Mouse (Mus musculus): ENCODE data around the gene Spg7. TPM values are rescaled to one million over a fixed set of nuclear protein-coding genes. Genes with fewer than 3 reads are reported as not detected.

The Spg7 gene
- polyA plus RNA-seq, 1 experiment from 2014 or later: 45.8 TPM

DNA sequence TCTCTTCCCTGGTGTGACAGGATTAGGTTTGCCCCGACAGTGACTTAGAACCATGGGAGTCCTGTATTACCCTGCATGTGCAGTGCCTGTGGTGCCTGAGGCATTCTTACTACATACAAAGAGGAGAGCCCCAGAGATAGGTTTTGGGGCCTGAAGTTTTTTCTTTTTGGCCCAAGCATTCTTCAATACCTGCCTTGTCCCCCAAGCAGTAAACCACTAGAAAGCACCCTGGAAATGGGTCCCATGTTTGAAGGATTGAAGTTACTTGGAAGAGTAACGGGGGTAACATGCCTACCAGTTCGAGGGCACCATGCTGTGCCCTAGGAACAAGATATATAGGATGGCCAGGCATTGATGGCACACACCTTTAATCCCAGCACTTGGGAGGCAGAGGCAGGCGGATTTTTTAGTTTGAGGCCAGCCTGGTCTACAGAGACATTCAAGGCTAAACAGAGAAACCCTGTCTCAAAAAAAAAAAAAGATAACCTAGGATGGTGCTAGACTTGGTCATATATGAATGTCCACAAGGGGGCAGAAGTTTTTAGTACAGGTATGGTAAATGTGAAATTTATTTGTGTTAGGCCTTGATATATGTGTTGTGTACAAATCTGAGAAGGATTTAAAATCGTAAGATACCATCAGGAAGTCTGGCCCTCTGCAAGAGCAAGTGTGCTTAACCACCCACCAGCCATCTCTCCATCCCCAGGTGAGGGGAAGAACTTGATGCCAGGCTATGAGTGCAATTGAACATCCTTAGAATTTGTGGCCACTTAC is 43.0 kb downstream of the Spg7 start:
- ATAC-seq (ENCODE audit: low FRiP score) (no peak), DNase-seq (ENCODE audit: low spot score) (peak; percentile 74)
- H3K36me3 ChIP-seq (ENCODE audit: control insufficient read depth, insufficient read depth, low read length): peaks cover 13% of the 10 kb centered on the region
- no peaks in the 10 kb centered on the region for H3K27me3 ChIP-seq (ENCODE audit: control insufficient read depth, insufficient read depth, low read length)
- H3K27ac ChIP-seq (ENCODE audit: low read depth, low read length): no peak overlapping the region
- 71% methylated on average over 5 of the region's 5 CpGs for WGBS
- no peak overlapping the region for H3K9ac ChIP-seq (ENCODE audit: low read depth, low read length)
- no peak overlapping the region for H3K4me3 ChIP-seq (ENCODE audit: low read depth, low read length)
- peaks cover 7% of the 10 kb centered on the region for H3K4me1 ChIP-seq (replicated peaks; ENCODE audit: control insufficient read depth, insufficient read depth, low read length)
- H3K9me3 ChIP-seq (ENCODE audit: control insufficient read depth, low read length): no peaks in the 10 kb centered on the region
- no peak overlapping the region for H3K4me2 ChIP-seq (replicated peaks; ENCODE audit: low read depth, low read length)

DNA sequence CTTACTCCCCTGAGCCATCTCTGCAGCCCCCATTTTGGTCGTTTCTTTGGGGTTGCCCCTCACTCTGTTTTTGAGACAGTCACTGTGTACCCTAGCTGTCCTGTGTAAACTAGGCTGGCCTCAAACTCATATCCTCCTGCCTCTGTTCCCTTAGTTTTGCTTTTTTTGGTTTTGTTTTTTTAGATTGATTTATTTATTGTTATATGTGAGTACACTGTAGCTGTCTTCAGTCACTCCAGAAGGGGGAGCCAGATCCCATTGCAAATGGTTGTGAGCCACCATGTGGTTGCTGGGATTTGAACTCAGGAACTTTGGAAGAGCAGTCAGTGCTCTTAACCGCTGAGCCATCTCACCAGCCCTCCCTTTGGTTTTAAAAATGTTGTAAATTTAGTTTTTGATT is 43.8 kb downstream of the Spg7 start:
- H3K4me2 ChIP-seq (replicated peaks; ENCODE audit: low read depth, low read length): no peak overlapping the region
- H3K27ac ChIP-seq (ENCODE audit: low read depth, low read length): no peak overlapping the region
- no peaks in the 10 kb centered on the region for H3K27me3 ChIP-seq (ENCODE audit: control insufficient read depth, insufficient read depth, low read length)
- no peak overlapping the region for H3K9ac ChIP-seq (ENCODE audit: low read depth, low read length)
- DNase-seq (ENCODE audit: low spot score) (peak; percentile 31), ATAC-seq (ENCODE audit: low FRiP score) (no peak)
- H3K4me3 ChIP-seq (ENCODE audit: low read depth, low read length): no peak overlapping the region
- H3K36me3 ChIP-seq (ENCODE audit: control insufficient read depth, insufficient read depth, low read length): peaks cover 13% of the 10 kb centered on the region
- no peaks in the 10 kb centered on the region for H3K9me3 ChIP-seq (ENCODE audit: control insufficient read depth, low read length)
- peaks cover 7% of the 10 kb centered on the region for H3K4me1 ChIP-seq (replicated peaks; ENCODE audit: control insufficient read depth, insufficient read depth, low read length)
- 55% methylated on average over 2 of the region's 2 CpGs for WGBS

DNA sequence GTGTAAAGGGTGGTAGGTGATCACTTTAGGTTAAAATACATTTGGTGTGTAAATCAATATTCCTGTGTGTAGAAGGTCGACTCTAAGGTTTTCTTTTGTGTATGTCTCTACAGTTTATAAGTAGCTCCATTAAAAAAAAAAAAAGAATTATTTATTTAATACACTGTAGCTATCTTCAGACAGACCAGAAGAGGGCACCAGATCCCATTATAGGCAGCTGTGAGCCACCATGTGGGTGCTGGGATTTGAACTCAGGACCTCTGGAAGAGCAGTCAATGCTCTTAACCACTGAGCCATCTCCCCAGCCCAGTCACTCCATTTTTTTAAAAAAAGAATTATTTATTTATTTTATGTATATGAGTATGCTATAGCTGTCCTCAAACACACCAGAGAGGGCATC is 45.3 kb downstream of the Spg7 start:
- ATAC-seq (ENCODE audit: low FRiP score): no peak
- 75% methylated on average over 1 of the region's 1 CpGs for WGBS
- H3K27me3 ChIP-seq (ENCODE audit: control insufficient read depth, insufficient read depth, low read length): no peaks in the 10 kb centered on the region
- no peak overlapping the region for H3K9ac ChIP-seq (ENCODE audit: low read depth, low read length)
- no peaks in the 10 kb centered on the region for H3K9me3 ChIP-seq (ENCODE audit: control insufficient read depth, low read length)
- no peak for DNase-seq (ENCODE audit: low spot score)
- no peak overlapping the region for H3K4me3 ChIP-seq (ENCODE audit: low read depth, low read length)
- no peak overlapping the region for H3K27ac ChIP-seq (ENCODE audit: low read depth, low read length)
- H3K36me3 ChIP-seq (ENCODE audit: control insufficient read depth, insufficient read depth, low read length): peaks cover 13% of the 10 kb centered on the region
- no peak overlapping the region for H3K4me2 ChIP-seq (replicated peaks; ENCODE audit: low read depth, low read length)
- H3K4me1 ChIP-seq (replicated peaks; ENCODE audit: control insufficient read depth, insufficient read depth, low read length): peaks cover 5% of the 10 kb centered on the region

DNA sequence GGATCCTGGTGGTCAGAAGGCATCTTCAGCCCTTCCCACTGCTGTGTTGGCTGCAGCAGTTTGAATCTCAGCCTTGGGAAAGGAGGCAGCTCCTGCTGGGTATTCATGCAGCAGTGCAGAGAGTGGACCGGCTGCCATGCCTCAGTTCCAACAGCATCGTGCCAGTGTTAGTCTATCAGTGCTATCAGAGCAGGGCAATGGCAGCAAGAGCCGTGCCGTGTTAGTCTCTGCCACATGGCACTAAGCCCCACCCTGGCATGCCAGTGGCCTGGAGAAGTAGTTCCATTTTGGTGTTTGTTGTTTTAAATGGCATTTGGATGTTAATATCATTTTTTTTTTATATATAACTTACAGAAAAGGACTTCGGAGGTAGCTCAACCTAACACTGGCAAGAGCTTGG is 46.2 kb downstream of the Spg7 start:
- H3K4me2 ChIP-seq (replicated peaks; ENCODE audit: low read depth, low read length): no peak overlapping the region
- H3K4me1 ChIP-seq (replicated peaks; ENCODE audit: control insufficient read depth, insufficient read depth, low read length): no peaks in the 10 kb centered on the region
- H3K4me3 ChIP-seq (ENCODE audit: low read depth, low read length): no peak overlapping the region
- H3K9me3 ChIP-seq (ENCODE audit: control insufficient read depth, low read length): no peaks in the 10 kb centered on the region
- ATAC-seq (ENCODE audit: low FRiP score) (no peak), DNase-seq (ENCODE audit: low spot score) (no peak)
- H3K36me3 ChIP-seq (ENCODE audit: control insufficient read depth, insufficient read depth, low read length): peaks cover 8% of the 10 kb centered on the region
- 88% methylated on average over 5 of the region's 5 CpGs for WGBS
- H3K27me3 ChIP-seq (ENCODE audit: control insufficient read depth, insufficient read depth, low read length): no peaks in the 10 kb centered on the region
- no peak overlapping the region for H3K9ac ChIP-seq (ENCODE audit: low read depth, low read length)
- H3K27ac ChIP-seq (ENCODE audit: low read depth, low read length): no peak overlapping the region

DNA sequence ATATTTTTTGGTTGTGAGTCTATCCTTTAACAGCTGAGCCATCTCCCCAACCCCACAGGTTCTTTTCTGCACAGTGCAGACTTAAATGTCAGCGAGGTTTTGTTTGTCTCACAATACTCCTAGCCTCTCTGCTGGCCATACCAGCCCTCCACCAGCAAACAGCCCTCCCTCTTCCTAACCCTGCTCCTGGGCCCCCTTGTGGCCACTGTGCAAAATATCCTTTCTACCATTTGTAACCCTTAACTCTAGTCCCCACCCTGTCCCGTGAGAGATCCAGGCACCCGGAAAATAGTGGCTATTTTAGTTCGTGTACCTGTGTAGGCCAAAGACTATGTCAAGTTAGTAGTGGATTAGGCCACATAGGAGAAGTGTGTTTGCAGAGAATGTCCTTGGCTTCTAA is 47.9 kb downstream of the Spg7 start:
- DNase-seq (ENCODE audit: low spot score): peak; percentile 81
- H3K4me1 ChIP-seq (replicated peaks; ENCODE audit: control insufficient read depth, insufficient read depth, low read length): no peaks in the 10 kb centered on the region
- 25% methylated on average over 4 of the region's 4 CpGs for WGBS
- H3K27ac ChIP-seq (ENCODE audit: low read depth, low read length): no peak overlapping the region
- H3K4me3 ChIP-seq (ENCODE audit: low read depth, low read length): no peak overlapping the region
- peaks cover 1% of the 10 kb centered on the region for H3K27me3 ChIP-seq (ENCODE audit: control insufficient read depth, insufficient read depth, low read length)
- H3K4me2 ChIP-seq (replicated peaks; ENCODE audit: low read depth, low read length): no peak overlapping the region
- ATAC-seq (ENCODE audit: low FRiP score): peak; percentile 49; the same call in 1 of the 2 replicates
- H3K36me3 ChIP-seq (ENCODE audit: control insufficient read depth, insufficient read depth, low read length): no peaks in the 10 kb centered on the region
- H3K9me3 ChIP-seq (ENCODE audit: control insufficient read depth, low read length): no peaks in the 10 kb centered on the region
- H3K9ac ChIP-seq (ENCODE audit: low read depth, low read length): no peak overlapping the region

DNA sequence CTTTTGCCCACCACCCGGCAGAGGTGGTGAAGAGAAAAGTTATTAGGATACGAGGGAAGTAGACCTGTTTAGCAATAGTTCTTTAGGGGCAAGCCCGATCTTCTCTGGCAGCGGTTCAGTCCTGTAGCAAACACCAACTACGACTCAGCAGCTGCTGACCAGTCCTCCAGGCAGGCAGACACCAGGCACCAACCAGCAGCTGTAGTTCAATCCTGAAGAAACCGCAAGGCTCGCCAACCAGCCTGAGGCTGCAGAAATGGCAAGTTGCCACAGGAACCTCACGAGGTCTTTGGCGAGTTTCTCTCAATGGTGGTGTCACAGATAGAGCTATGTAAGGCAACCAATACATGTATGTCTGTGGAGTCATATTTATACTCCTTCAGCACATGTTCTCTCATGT is 50.1 kb downstream of the Spg7 start:
- DNase-seq (ENCODE audit: low spot score) (no peak), ATAC-seq (ENCODE audit: low FRiP score) (no peak)
- H3K27me3 ChIP-seq (ENCODE audit: control insufficient read depth, insufficient read depth, low read length): peaks cover 24% of the 10 kb centered on the region
- H3K9me3 ChIP-seq (ENCODE audit: control insufficient read depth, low read length): no peaks in the 10 kb centered on the region
- 85% methylated on average over 9 of the region's 9 CpGs for WGBS
- no peaks in the 10 kb centered on the region for H3K36me3 ChIP-seq (ENCODE audit: control insufficient read depth, insufficient read depth, low read length)
- H3K4me3 ChIP-seq (ENCODE audit: low read depth, low read length): no peak overlapping the region
- no peak overlapping the region for H3K27ac ChIP-seq (ENCODE audit: low read depth, low read length)
- H3K4me2 ChIP-seq (replicated peaks; ENCODE audit: low read depth, low read length): no peak overlapping the region
- peaks cover 12% of the 10 kb centered on the region for H3K4me1 ChIP-seq (replicated peaks; ENCODE audit: control insufficient read depth, insufficient read depth, low read length)
- no peak overlapping the region for H3K9ac ChIP-seq (ENCODE audit: low read depth, low read length)

DNA sequence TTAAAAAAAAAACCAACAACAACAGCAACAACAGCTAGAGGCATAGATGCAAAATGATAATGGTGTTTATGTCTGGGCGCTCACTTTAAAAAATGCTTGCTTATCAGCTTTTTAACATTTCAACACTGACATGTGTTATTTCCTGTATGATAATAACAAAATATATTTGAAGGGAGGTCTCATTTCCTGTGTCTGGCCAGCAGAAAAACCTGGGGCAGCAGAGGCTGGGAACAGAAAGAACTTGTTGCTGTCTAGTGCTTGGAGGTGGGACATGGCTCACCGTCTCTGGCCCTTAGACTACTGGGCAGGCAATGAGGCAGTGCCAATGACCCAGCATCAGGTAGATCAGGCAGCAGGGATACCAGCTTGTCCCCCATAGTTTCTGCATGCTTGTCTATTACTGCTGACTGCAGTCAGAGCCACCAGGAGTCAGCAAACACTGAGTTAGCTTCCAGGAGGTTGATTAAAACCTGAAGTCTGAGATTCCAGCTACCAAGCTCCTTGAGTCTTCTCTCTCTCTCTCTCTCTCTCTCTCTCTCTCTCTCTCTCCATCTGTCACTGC is 51.2 kb downstream of the Spg7 start:
- H3K27ac ChIP-seq (ENCODE audit: low read depth, low read length): no peak overlapping the region
- 74% methylated on average over 2 of the region's 2 CpGs for WGBS
- H3K36me3 ChIP-seq (ENCODE audit: control insufficient read depth, insufficient read depth, low read length): no peaks in the 10 kb centered on the region
- ATAC-seq (ENCODE audit: low FRiP score) (no peak), DNase-seq (ENCODE audit: low spot score) (no peak)
- no peak overlapping the region for H3K4me3 ChIP-seq (ENCODE audit: low read depth, low read length)
- H3K4me1 ChIP-seq (replicated peaks; ENCODE audit: control insufficient read depth, insufficient read depth, low read length): peaks cover 12% of the 10 kb centered on the region
- H3K9ac ChIP-seq (ENCODE audit: low read depth, low read length): no peak overlapping the region
- peaks cover 35% of the 10 kb centered on the region for H3K27me3 ChIP-seq (ENCODE audit: control insufficient read depth, insufficient read depth, low read length)
- no peak overlapping the region for H3K4me2 ChIP-seq (replicated peaks; ENCODE audit: low read depth, low read length)
- no peaks in the 10 kb centered on the region for H3K9me3 ChIP-seq (ENCODE audit: control insufficient read depth, low read length)

DNA sequence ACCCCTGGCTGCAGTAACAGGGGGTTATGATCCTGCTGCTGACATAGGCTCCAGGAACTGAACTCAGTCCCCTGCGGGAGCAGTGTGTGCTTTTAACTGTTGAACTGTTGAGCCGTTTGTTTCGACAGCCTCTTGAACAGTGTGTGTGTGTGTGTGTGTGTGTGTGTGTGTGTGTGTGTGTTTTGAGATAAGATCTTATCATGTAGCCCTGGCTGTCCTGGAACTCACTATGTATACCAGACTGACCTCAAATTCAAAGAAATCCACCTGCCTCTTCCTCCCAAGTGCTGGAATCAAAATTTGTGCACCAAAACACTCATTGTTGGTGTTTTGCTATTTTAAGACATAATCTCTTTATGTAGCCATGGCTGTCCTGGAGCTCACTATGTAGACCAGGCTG is 51.9 kb downstream of the Spg7 start:
- no peak overlapping the region for H3K27ac ChIP-seq (ENCODE audit: low read depth, low read length)
- DNase-seq (ENCODE audit: low spot score): no peak
- no peaks in the 10 kb centered on the region for H3K9me3 ChIP-seq (ENCODE audit: control insufficient read depth, low read length)
- ATAC-seq (ENCODE audit: low FRiP score): no peak
- no peak overlapping the region for H3K9ac ChIP-seq (ENCODE audit: low read depth, low read length)
- no peak overlapping the region for H3K4me2 ChIP-seq (replicated peaks; ENCODE audit: low read depth, low read length)
- no peaks in the 10 kb centered on the region for H3K36me3 ChIP-seq (ENCODE audit: control insufficient read depth, insufficient read depth, low read length)
- 69% methylated on average over 3 of the region's 3 CpGs for WGBS
- H3K4me1 ChIP-seq (replicated peaks; ENCODE audit: control insufficient read depth, insufficient read depth, low read length): peaks cover 12% of the 10 kb centered on the region
- peaks cover 41% of the 10 kb centered on the region for H3K27me3 ChIP-seq (ENCODE audit: control insufficient read depth, insufficient read depth, low read length)
- H3K4me3 ChIP-seq (ENCODE audit: low read depth, low read length): no peak overlapping the region

DNA sequence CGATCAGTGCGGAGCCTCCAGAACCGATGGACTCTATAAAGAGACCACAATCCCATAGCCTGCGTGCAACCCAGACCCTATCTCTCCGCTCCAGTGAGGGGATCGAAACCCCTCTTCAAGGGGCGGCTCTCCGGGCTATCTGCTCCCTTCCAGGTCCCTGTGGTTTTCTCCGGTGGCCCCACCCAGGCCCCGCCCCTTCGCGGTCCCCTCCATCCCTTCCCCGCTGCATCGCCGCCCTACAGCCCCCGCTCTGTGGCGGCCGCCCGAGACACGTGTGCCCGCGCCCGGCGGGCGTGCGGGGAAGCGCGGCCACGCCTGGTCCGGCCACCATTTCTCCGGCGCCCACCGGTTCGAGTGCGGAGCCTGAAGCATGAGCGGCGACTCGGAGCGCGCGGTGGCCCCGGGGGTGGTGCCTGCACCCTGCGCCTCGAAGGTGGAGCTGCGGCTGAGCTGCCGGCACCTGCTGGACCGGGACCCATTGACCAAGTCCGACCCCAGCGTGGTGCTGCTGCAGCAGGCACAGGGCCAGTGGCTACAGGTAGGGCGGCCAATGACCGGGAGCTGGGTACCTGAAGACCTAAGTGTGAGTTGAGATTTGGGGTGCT is 54.5 kb downstream of the Spg7 start, which contains the start of gene Cpne7:
Gene Cpne7 (plus strand): TSS at position 248 of the 605 bp plus-strand sequence.
- 2% methylated on average over 50 of the region's 51 CpGs for WGBS
- H3K9ac ChIP-seq (ENCODE audit: low read depth, low read length): peak within 1 kb of the TSS; percentile 34; the same call in 1 of the 2 replicates
- no peaks in the 10 kb centered on the region for H3K36me3 ChIP-seq (ENCODE audit: control insufficient read depth, insufficient read depth, low read length)
- H3K27me3 ChIP-seq (ENCODE audit: control insufficient read depth, insufficient read depth, low read length): peaks cover 43% of the 10 kb centered on the region
- no peaks in the 10 kb centered on the region for H3K9me3 ChIP-seq (ENCODE audit: control insufficient read depth, low read length)
- ATAC-seq (ENCODE audit: low FRiP score) (no peak), DNase-seq (ENCODE audit: low spot score) (peak; percentile 49)
- H3K27ac ChIP-seq (ENCODE audit: low read depth, low read length): no peak within 1 kb of the TSS
- peak within 1 kb of the TSS; percentile 37 for H3K4me3 ChIP-seq (ENCODE audit: low read depth, low read length)
- peak within 1 kb of the TSS; percentile 80 for H3K4me2 ChIP-seq (replicated peaks; ENCODE audit: low read depth, low read length)
- H3K4me1 ChIP-seq (replicated peaks; ENCODE audit: control insufficient read depth, insufficient read depth, low read length): peaks cover 12% of the 10 kb centered on the region
